Mouse (Mus musculus): ENCODE data around the gene Sectm1a.
"Not testable (repeated sequence)": the region's sequence is repeated elsewhere in the genome, so short reads cannot be mapped to it uniquely, and the experiment has no call there.

The Sectm1a gene

DNA sequence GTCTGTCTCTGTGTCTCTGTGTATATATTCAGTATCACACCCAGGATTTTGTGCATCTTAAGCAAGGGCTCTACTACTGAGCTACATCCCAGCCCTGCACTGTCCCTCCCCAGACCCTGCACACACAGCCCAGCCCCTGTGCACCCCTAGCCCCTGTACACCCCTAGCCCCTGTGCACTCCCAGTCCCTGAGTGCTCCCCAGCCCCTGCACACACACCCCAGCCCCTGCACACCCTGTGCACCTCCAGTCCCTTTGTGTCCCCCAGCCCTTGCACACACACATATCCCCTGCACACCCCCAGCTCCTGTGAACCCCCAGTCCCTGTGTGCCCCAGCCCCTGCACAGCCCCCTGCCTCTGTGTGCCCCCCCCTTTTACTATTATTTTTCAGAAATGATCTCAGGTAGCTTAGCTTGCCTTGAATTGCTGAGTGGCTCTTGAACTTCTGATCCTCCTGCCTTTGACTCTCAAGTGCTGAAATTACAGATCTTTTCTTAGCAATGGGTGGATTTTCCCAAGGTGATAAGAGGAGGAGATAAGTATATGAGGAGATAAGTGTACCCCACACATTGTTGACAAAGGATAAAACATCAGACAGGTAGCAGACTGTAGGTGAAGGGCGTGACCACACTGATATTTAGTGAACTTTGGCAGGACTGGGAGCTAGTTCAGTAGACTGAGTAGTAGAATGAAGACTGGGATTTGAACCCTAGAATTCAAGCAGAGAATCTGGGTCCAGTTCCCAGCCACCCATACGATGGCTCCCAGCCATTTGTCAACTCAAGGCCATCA is 8.9 kb upstream of the Sectm1a start:
- no peak for DNase-seq (ENCODE audit: low read depth, low spot score)

DNA sequence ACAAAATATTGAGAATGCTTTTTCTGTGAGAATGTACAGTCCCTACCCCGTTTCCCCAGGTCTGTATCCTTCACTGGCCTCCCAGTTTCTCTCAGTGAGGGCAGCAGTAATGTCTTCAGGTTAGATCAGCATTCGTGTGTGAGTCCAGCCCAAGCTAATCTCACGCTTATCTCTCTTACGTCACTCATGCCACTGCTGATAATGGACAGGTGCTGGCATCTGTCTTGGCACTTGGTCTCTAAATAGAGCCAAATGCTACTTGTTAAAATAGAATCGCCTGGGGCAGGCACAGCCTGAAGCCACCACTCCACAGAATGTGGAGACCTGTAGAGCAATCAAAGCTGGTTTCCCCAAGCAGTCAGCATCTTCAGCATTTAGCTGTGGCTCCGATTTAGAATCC is 8.0 kb upstream of the Sectm1a start:
- no peak for DNase-seq (ENCODE audit: low read depth, low spot score)

DNA sequence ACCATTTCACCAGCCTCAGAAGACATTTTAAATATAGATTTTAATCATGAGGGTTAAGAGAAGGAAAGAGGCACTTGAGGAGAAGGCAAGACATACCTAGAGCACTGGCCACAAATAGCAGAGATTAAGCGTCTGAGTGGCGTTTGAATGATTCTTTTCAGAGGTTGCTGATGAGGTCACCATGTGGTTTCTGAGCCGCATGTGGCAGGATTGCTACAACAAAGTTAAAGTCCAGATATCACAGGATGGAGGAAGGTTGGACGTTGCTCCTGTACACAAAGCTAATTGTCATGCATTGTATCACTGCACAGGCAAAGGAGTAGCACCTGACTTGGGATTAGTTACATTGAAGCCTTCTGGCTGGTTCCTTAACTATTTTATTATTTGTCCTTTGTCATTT is 5.3 kb upstream of the Sectm1a start:
- DNase-seq (ENCODE audit: low read depth, low spot score) = no peak

DNA sequence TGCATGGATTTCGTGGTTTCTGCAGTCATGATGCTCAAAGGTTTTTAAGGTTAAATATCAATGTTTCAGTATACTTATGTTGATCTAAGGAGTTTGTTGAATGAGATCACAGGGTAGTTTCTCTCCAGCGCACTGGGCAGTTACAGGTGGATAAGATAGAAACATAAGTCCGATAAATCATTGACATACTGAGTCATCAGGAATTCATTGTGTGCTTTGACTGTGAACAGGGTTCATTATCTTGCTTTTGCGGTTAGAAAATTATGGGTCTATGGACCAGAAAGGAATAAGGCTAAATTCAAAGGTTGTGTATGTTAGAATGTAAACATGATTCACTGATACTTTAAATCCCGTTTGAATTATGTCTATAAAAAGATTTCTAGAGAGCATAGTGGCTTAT is 4.2 kb upstream of the Sectm1a start:
- DNase-seq (ENCODE audit: low read depth, low spot score) = no peak

DNA sequence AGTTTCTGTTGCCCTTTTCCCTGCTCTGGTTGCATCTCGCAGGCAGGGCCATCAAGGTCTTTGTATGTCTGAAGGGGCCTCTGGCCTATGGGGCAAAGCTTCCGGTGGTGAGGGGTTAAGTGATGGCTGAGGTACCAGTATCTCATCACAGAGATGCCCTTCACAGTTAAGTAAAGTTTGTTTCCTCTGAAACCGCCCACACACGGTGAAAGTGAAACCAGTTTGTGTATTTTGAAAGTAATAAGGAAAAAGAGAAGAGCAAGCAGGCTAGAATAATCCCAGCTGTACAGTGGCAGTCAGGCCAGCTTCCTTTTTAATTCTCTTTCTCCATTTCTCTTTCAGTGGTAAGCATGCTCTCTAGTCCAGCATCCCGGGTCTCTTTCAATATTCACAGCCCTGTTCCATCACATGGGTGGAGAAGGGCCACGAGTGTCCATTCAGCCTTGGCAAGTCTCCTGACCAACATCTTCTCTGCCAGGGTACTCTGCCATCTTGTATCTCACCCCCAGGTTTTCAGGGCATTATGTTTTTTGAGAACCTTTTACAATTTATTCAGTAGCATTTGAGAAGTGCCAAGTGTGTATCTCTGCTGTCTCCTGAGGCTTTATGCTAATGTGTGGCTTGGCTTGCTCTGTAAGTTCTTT is 2.0 kb upstream of the Sectm1a start:
- DNase-seq (ENCODE audit: low read depth, low spot score) = no peak

DNA sequence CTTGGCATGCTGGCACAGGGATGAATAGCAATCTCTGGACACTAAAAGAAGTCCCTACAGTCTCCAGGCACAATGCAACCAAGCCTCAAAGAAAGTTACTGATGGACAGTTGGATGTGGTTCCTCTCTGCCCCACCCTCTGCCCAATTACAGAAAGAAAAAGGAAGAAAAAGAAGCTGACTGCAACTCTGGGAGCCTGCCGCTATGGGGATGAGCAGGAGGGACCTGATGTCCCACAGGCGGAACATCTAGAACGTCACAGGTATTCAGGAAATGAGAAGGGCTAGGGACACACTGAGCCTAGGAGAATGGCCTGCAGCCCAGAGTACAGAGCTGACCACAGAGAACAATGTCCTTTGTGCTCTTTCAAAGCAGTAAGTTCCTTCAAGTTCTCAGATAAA is 1.2 kb upstream of the Sectm1a start:
- DNase-seq (ENCODE audit: low read depth, low spot score) = no peak

GRCm38 (mm10) chr11:121080330-121080729 is 690 bp downstream of the Sectm1a start:
- no peak for DNase-seq (ENCODE audit: low read depth, low spot score)

DNA sequence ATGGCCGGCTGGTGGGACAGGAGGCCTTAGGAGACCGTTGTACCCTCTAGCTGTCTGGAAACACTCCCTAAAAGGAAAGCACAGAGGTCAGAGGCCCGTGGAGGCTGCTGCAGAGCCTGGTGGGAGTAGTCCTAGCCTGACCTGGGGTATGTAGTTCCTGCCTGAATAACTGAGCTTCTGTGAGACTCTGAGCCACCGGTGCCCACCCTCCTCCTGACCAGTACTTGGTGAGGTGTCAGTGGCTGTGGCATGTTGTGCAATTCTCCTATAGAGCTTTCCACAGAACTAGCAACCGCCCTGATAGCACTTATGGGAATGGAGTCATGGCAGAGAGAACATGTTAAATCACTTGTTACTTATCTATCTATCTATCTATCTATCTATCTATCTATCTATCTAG is 5.4 kb downstream of the Sectm1a start:
- no peak for DNase-seq (ENCODE audit: low read depth, low spot score)

DNA sequence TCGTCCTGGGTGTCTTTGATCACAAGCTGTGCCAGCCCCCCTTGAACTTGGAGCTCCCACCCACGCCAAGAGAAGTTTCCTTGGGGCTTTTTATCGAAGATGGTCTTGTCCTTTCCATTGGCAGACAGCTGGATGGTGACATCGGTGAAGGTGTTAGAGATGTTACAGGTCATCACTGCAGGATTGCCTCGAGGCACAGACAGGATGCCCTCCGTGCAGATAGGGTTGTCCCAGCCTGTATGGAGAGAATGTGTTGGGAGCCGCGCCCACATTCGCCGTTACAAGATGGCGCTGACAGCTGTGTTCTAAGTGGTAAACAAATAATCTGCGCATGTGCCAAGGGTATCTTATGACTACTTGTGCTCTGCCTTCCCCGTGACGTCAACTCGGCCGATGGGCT is 11.4 kb downstream of the Sectm1a start:
- DNase-seq (ENCODE audit: low read depth, low spot score) = not testable (repeated sequence)

- no peak for DNase-seq (ENCODE audit: low read depth, low spot score)
Observed at GRCm38 (mm10) chr11:121067895-121068294, 13.1 kb downstream of the Sectm1a start.

DNA sequence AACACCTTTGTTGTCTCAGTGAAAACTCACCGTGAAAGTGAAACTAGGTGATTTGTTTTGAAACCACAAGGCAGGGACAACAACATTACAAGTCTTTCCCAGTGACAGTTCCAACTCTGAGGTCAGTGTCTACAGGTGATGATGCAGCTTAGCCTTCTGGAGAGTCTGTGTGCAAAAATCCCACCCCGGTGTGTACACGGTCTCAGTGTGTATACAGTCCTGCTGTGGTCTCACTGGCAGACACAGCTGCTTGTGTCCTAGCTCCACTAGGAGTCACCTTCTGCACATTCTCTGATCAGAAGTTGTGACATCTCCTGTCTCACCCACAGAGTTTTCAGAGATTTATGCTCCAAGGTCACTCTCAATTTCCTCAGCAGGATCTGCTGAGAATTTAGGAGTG is 16.8 kb downstream of the Sectm1a start:
- no peak for DNase-seq (ENCODE audit: low read depth, low spot score)

DNA sequence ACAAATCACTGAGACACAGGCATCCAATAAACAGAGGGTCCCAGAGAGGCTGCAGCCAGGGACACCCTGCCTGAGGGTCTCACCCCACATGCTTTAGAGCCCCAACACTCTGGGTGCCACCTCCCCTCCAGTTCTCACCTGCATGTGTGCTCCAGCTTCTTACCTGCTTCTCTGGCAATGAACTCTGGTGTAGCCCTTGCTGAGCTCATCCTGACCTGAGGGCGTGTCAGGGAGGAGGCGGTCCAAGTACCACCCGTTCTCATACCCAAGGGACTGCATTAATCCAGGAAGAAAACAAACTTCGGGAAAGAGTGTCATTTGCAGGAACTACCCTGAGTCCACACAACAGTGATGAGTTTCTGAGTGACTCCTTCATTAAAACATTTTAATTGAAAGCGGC is 17.6 kb downstream of the Sectm1a start, which contains the start of gene Sectm1b:
Gene Sectm1b, minus strand, starts transcription at position 191 of the 400 bp plus-strand sequence.
- DNase-seq (ENCODE audit: low read depth, low spot score) = no peak

DNA sequence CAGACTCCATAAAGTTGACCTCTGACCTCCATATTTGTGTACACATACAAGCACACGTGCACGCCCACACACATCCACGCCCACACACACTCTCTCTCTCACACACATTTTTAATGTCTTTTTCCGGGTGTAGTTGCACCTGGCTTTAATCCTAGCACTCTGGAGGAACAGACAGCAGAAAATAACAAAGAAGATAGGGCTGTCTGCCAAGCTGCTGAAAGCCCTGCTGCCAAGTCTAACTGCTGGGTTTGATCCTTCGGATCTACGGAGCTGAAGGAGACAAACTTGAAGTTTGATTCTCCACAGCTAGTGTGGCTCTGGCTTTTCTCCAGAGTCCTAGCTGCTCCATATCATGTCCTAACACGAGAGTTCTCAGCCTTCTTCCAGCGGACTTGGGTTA is 19.4 kb downstream of the Sectm1a start:
- DNase-seq (ENCODE audit: low read depth, low spot score) = no peak

DNA sequence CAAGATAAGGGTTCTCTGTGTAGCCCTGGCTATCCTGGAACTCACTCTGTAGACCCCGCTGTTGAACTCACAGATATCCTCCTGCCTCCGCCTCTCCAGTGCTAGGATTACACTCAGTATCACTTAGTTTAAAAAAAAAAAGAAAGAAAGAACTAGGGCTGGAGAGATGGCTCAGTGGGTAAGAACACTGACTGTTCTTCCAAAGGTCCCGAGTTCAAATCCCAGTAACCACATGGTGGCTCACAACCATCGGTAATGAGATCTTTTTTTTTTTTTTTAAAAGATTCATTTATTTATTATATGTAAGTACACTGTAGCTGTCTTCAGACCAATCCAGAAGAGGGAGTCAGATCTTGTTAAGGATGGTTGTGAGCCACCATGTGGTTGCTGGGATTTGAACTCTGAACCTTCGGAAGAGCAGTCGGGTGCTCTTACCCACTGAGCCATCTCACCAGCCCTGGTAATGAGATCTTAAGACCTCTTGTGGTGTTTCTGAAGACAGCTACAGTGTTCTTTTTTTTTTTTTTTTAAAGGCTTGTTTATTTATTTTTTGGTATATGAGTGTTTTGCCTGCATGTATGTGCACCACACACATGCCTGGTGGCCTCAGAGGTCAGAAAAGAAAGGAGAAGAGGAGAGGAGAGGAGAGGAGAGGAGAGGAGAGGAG is 20.5 kb downstream of the Sectm1a start:
- DNase-seq (ENCODE audit: low read depth, low spot score) = not testable (repeated sequence)

DNA sequence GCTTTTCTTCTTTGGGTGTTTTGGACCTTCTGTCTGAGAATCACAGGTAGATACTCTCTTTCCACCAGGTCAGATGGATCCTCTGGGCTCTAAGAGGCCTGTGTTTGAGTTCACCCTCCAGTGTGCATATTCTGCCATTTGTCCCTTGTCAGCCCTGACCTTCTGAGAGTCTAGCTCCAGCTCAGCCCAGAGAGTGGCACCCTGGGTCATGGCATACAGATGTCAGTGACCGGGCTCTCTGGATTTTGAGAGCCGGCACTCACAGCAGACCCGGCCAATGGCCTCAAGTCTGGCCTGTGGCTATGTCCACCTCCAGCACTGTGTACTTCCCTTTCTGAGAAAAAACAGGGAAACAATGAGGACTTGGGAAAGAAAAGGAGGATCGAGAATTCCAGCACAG is 21.5 kb downstream of the Sectm1a start:
- DNase-seq (ENCODE audit: low read depth, low spot score) = no peak

GRCm38 (mm10) chr11:121058956-121059355 is 22.1 kb downstream of the Sectm1a start:
- no peak for DNase-seq (ENCODE audit: low read depth, low spot score)

DNA sequence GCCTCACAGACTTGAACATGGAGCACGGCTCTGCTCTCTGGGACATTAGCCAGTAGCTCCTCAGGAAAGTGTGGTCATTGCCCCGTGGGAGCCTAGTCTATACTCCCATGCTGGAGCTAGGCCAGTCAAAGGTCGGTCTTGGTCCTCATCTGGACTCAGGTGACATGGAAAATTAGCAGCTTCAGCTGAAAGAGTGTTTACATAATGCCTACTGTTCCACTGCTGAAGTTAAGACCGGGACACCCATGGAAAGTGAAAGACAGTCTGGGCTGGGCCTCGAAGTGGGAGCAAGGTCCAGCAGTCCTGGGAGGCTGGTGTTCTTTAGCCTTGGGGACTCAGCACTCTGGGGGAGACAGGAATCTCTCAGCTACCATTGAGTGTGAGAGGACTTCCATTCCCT is 22.9 kb downstream of the Sectm1a start:
- no peak for DNase-seq (ENCODE audit: low read depth, low spot score)

GRCm38 (mm10) chr11:121056536-121057236 is 24.3 kb downstream of the Sectm1a start:
- DNase-seq (ENCODE audit: low read depth, low spot score) = no peak

DNA sequence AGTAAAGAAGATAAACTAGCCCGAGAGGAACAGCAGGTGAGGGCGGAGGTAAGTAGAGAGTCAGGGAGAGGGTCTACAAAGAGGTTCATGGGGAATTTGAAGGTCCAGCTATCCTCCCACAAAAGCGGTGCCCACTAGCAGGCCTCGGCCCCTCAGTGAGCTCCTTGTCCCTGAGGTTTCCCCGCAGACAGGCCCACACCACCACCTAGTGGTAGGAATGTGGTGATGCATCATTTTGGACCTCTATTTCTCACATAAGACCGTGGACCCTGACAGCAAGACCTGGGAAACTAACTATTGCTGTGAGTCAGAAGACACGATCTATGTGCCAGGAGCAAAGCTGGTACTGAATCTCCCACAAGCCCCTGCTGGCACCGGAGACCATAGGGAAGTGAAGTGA is 27.5 kb downstream of the Sectm1a start:
- peak; percentile 93 for DNase-seq (ENCODE audit: low read depth, low spot score)

GRCm38 (mm10) chr11:121052387-121052786 is 28.6 kb downstream of the Sectm1a start:
- DNase-seq (ENCODE audit: low read depth, low spot score) = no peak

GRCm38 (mm10) chr11:121051793-121052192 is 29.2 kb downstream of the Sectm1a start:
- DNase-seq (ENCODE audit: low read depth, low spot score) = no peak

DNA sequence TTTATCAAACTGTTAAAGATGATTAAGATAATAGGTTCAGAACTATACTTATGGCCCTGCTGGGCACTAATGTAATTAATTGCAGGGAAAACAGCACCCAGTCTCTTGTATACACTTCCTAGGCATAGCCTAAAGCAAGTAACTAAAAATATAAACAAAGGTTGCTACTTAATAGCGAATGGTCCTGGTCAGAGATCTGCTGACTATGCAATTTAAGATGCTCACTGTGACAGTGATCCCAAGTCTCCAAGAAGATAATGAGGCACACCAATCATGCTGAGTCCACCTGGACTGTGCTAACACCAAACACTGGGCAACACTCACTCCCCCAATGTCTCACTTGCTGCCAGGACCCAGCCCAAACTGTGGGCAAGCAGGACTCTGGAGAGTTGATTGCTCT is 31.2 kb downstream of the Sectm1a start:
- no peak for DNase-seq (ENCODE audit: low read depth, low spot score)

Measured in forelimb bud, embryonic 11.5 days (tissue).